Mouse (Mus musculus) CD8-positive naive resting alpha-beta T cell, adult 2 months (primary cell): ENCODE results near the gene Frrs1l.
A peak's percentile ranks its signal among the peaks of the same experiment; 100 is the strongest.

Source experiments
- DNase-seq, 2 experiments: peaks; one replicate each; pipeline ENCODE4 v3.0.0; 2022; ENCODE audit warnings: low read depth in 2 of 2, low spot score in 2 of 2

Gene Frrs1l

GRCm38 (mm10) chr4:56990215-56990584 lies at the start of gene Frrs1l:
Gene Frrs1l, minus strand, starts transcription at chr4:56990391.
- no peak for DNase-seq

- no peak for DNase-seq
These were observed 49.2 kb upstream of the Frrs1l start for GRCm38 (mm10) chr4:57039127-57040031.

GRCm38 (mm10) chr4:57037554-57037953 lies 47.4 kb upstream of the Frrs1l start:
- DNase-seq: no peak

- no peak for DNase-seq
These were observed 44.0 kb upstream of the Frrs1l start for GRCm38 (mm10) chr4:57034169-57034568.

- no peak for DNase-seq
These were observed 41.2 kb upstream of the Frrs1l start for GRCm38 (mm10) chr4:57031440-57031839.

GRCm38 (mm10) chr4:57027954-57028353 lies 37.8 kb upstream of the Frrs1l start:
- DNase-seq: no peak

- DNase-seq: no peak
These were observed 33.3 kb upstream of the Frrs1l start for GRCm38 (mm10) chr4:57023527-57023926.

- DNase-seq: no peak
These were observed 31.1 kb upstream of the Frrs1l start for GRCm38 (mm10) chr4:57021288-57021687.

GRCm38 (mm10) chr4:57017229-57017628 lies 27.0 kb upstream of the Frrs1l start:
- peak; percentile 34 to 53 for DNase-seq

GRCm38 (mm10) chr4:57016366-57017171 lies 26.4 kb upstream of the Frrs1l start:
- no peak for DNase-seq

- DNase-seq: no peak
These were observed 24.8 kb upstream of the Frrs1l start for GRCm38 (mm10) chr4:57015032-57015431.

- no peak for DNase-seq
These were observed 21.4 kb upstream of the Frrs1l start for GRCm38 (mm10) chr4:57011454-57012046.

GRCm38 (mm10) chr4:57010919-57011318 lies 20.7 kb upstream of the Frrs1l start:
- DNase-seq: no peak

- DNase-seq: no peak
These were observed 20.2 kb upstream of the Frrs1l start for GRCm38 (mm10) chr4:57010425-57010824.

- no peak for DNase-seq
These were observed 17.5 kb upstream of the Frrs1l start for GRCm38 (mm10) chr4:57007717-57008116.

GRCm38 (mm10) chr4:57005011-57005410 lies 14.8 kb upstream of the Frrs1l start:
- DNase-seq: no peak

GRCm38 (mm10) chr4:57003886-57004285 lies 13.7 kb upstream of the Frrs1l start:
- DNase-seq: no peak

GRCm38 (mm10) chr4:57002751-57003150 lies 12.6 kb upstream of the Frrs1l start:
- DNase-seq: no peak

GRCm38 (mm10) chr4:57001437-57001836 lies 11.2 kb upstream of the Frrs1l start:
- no peak for DNase-seq

GRCm38 (mm10) chr4:56993331-56993730 lies 3.1 kb upstream of the Frrs1l start:
- no peak for DNase-seq

GRCm38 (mm10) chr4:56991951-56992350 lies 1.8 kb upstream of the Frrs1l start:
- DNase-seq: no peak
